9 mouse cellular contexts compared by ENCODE assay signal in the genomic region with DNA sequence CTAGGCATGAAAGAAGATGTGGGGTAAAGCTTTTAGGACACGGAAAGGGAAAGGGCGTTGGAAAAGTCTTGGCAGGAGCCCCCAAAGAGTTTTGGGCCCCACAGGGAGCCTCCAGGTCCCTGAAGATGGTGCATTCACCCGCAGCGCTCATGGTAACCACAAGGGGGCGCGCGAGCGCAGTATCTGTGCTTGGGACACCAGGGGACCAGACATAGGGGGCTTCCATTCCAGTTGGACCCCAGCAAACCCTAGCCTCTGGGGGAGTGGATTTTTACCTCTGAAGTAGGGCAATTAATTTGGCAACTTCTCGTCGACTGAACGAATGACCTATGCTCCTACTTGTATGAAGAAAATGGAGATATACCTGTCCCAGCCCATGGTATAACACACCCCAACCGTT.
A peak's percentile ranks its signal among the peaks of the same experiment; 100 is the strongest.
DNase-seq lines count a peak whose midpoint lies in the region; ATAC-seq and TF ChIP-seq lines count a peak whose summit lies in the region.
"Had no signal": no experiment of that assay in that cellular context is flagged by ENCODE, and none has a peak within 500 bp of the region (broad histone marks: within the 10 kb centered on the region; RNA-seq: fewer than 3 reads in every experiment).

No protein-coding gene starts in this region.

- no peak overlapping the region for H3K4me3 ChIP-seq in forebrain, embryonic 10.5 days
- no peak overlapping the region for H3K4me3 ChIP-seq in forebrain, embryonic 12.5 days (replicated peaks)
- no peak overlapping the region for H3K4me3 ChIP-seq in bone marrow macrophage, adult 2 months (ENCODE audit: insufficient read depth, low read length)
- H3K4me3 ChIP-seq in embryonic fibroblast, embryonic 13.5 days (ENCODE audit: insufficient read depth, low read length): no peak overlapping the region
- no peak overlapping the region for H3K4me3 ChIP-seq in midbrain, embryonic 12.5 days
- H3K4me3 ChIP-seq: lung, embryonic 15.5 days had no signal

- H3K27me3 ChIP-seq in forebrain, embryonic 10.5 days (ENCODE audit: poor library complexity, severe bottlenecking): no peaks in the 10 kb centered on the region
- 0 out of 2 replicates have a peak, but pooled peaks cover 6% of the 10 kb centered on the region for H3K27me3 ChIP-seq in forebrain, embryonic 12.5 days
- H3K27me3 ChIP-seq in midbrain, embryonic 12.5 days: 0 out of 2 replicates have a peak, but pooled peaks cover 6% of the 10 kb centered on the region
- H3K27me3 ChIP-seq: lung, embryonic 15.5 days had no signal

- TF ChIP-seq CTCF in bone marrow macrophage, adult 2 months (IDR thresholded peaks at IDR 0.05; ENCODE audit: low read depth, low read length): peak; percentile 96
- peak; percentile 70 for TF ChIP-seq CTCF in embryonic fibroblast, embryonic 13.5 days (IDR thresholded peaks at IDR 0.05; ENCODE audit: borderline replicate concordance, insufficient read depth, low read length)

- H3K9me3 ChIP-seq in forebrain, embryonic 10.5 days: no peaks in the 10 kb centered on the region
- H3K9me3 ChIP-seq in forebrain, embryonic 12.5 days: no peaks in the 10 kb centered on the region
- no peaks in the 10 kb centered on the region for H3K9me3 ChIP-seq in midbrain, embryonic 12.5 days
- H3K9me3 ChIP-seq: lung, embryonic 15.5 days had no signal

- no peaks in the 10 kb centered on the region for H3K4me1 ChIP-seq in forebrain, embryonic 10.5 days
- H3K4me1 ChIP-seq in forebrain, embryonic 12.5 days: no peaks in the 10 kb centered on the region
- no peaks in the 10 kb centered on the region for H3K4me1 ChIP-seq in bone marrow macrophage, adult 2 months (ENCODE audit: control insufficient read depth, insufficient read depth, low read length)
- no peaks in the 10 kb centered on the region for H3K4me1 ChIP-seq in embryonic fibroblast, embryonic 13.5 days (ENCODE audit: control insufficient read depth, insufficient read depth, low read length)
- no peaks in the 10 kb centered on the region for H3K4me1 ChIP-seq in midbrain, embryonic 12.5 days
- H3K4me1 ChIP-seq: lung, embryonic 15.5 days had no signal

- no peaks in the 10 kb centered on the region for H3K36me3 ChIP-seq in forebrain, embryonic 10.5 days (replicated peaks)
- H3K36me3 ChIP-seq in forebrain, embryonic 12.5 days (replicated peaks): no peaks in the 10 kb centered on the region
- H3K36me3 ChIP-seq in midbrain, embryonic 12.5 days: no peaks in the 10 kb centered on the region
- H3K36me3 ChIP-seq: lung, embryonic 15.5 days had no signal

- DNase-seq in forebrain, embryonic 10.5 days (ENCODE audit: extremely low spot score, low spot score): peak; percentile 76
- DNase-seq in left cerebral cortex, adult 11 months (ENCODE audit: low spot score): peak; percentile 46
- DNase-seq in spleen, postnatal 14 days (ENCODE audit: low spot score in 2 of 2): peak; percentile 20 to 47

- H3K9ac ChIP-seq in forebrain, embryonic 12.5 days: no peak overlapping the region
- H3K9ac ChIP-seq in midbrain, embryonic 12.5 days (replicated peaks): no peak overlapping the region
- H3K9ac ChIP-seq: lung, embryonic 15.5 days had no signal

- 22% methylated on average over 12 of the region's 12 CpGs for WGBS in forebrain, embryonic 10.5 days
- WGBS in forebrain, embryonic 12.5 days: 18% methylated on average over 12 of the region's 12 CpGs
- 19% methylated on average over 12 of the region's 12 CpGs for WGBS in midbrain, embryonic 12.5 days

- no peak for ATAC-seq in forebrain, embryonic 12.5 days (ENCODE audit: low FRiP score)
- ATAC-seq in hematopoietic stem cell, adult 5-6 weeks (replicated peaks in 1 of 2; ENCODE audit: insufficient read depth in 1 of 2, low FRiP score in 2 of 2, low TSS enrichment in 1 of 2, low read depth in 1 of 2, poor library complexity in 2 of 2, severe bottlenecking in 2 of 2): peak; percentile 37 to 74; a peak in 2 of 4 replicates
- 0 out of 2 replicates have a peak, but pooled peaks have one; percentile 60 for ATAC-seq in midbrain, embryonic 12.5 days (ENCODE audit: low FRiP score, low read depth)

- no peak for TF ChIP-seq POLR2A in bone marrow macrophage, adult 2 months (IDR thresholded peaks at IDR 0.05; ENCODE audit: borderline replicate concordance, low read depth, low read length)
- TF ChIP-seq POLR2A in embryonic fibroblast, embryonic 13.5 days (IDR thresholded peaks at IDR 0.05; ENCODE audit: low read depth, low read length): no peak

- no peak overlapping the region for H3K27ac ChIP-seq in forebrain, embryonic 10.5 days
- no peak overlapping the region for H3K27ac ChIP-seq in forebrain, embryonic 12.5 days
- H3K27ac ChIP-seq in bone marrow macrophage, adult 2 months (ENCODE audit: insufficient read depth, low read depth, low read length): no peak overlapping the region
- H3K27ac ChIP-seq in embryonic fibroblast, embryonic 13.5 days (ENCODE audit: insufficient read depth, low read length): no peak overlapping the region
- no peak overlapping the region for H3K27ac ChIP-seq in midbrain, embryonic 12.5 days (replicated peaks)
- H3K27ac ChIP-seq: lung, embryonic 15.5 days had no signal

- no peak overlapping the region for H3K4me2 ChIP-seq in forebrain, embryonic 12.5 days
- H3K4me2 ChIP-seq in midbrain, embryonic 12.5 days (replicated peaks): no peak overlapping the region
- H3K4me2 ChIP-seq: lung, embryonic 15.5 days had no signal
